ENCODE assay signal across 11 mouse cellular contexts in genomic region chr12:103100088-103100487, GRCm38 (mm10).
DNase-seq lines count a peak whose midpoint lies in the region; ATAC-seq and TF ChIP-seq lines count a peak whose summit lies in the region.
"Had no signal": no experiment of that assay in that cellular context is flagged by ENCODE, and none has a peak within 500 bp of the region (broad histone marks: within the 10 kb centered on the region; RNA-seq: fewer than 3 reads in every experiment).

No protein-coding gene starts in this region.

- no peak overlapping the region for H3K27ac ChIP-seq in gastrocnemius, adult 2 months
- H3K27ac ChIP-seq in liver, adult 2 months (replicated peaks; ENCODE audit: insufficient read depth, low read depth, low read length): no peak overlapping the region
- no peak overlapping the region for H3K27ac ChIP-seq in liver, embryonic 11.5 days (ENCODE audit: low read depth, low read length)
- no peak overlapping the region for H3K27ac ChIP-seq in CH12.LX (ENCODE audit: insufficient read depth, low read depth)
- H3K27ac ChIP-seq: embryonic facial prominence, embryonic 13.5 days; limb, embryonic 13.5 days; stomach, embryonic 15.5 days had no signal

- dilution Hi-C loops in CH12.LX (cut with MboI; ENCODE audit: extremely low pct_ligation_motif_present, extremely low pct_unique_long_range_greater_than_20kb, low sequenced_read_pairs): no loop called here

- no peaks in the 10 kb centered on the region; the same call in 1 of the 2 replicates for H3K4me1 ChIP-seq in liver, adult 2 months (ENCODE audit: control insufficient read depth, insufficient read depth, low read length)
- H3K4me1 ChIP-seq in liver, embryonic 11.5 days (replicated peaks; ENCODE audit: control insufficient read depth, insufficient read depth, low read length): no peaks in the 10 kb centered on the region
- peaks cover 8 to 23% of the 10 kb centered on the region in 2 experiments for H3K4me1 ChIP-seq in CH12.LX (ENCODE audit: control insufficient read depth in 1 of 2, insufficient read depth in 2 of 2)
- H3K4me1 ChIP-seq: limb, embryonic 13.5 days; stomach, embryonic 15.5 days had no signal

- no peak overlapping the region for H3K4me3 ChIP-seq in gastrocnemius, adult 2 months
- H3K4me3 ChIP-seq in liver, adult 2 months (ENCODE audit: insufficient read depth, low read depth, low read length): no peak overlapping the region
- no peak overlapping the region for H3K4me3 ChIP-seq in liver, embryonic 11.5 days (ENCODE audit: low read depth, low read length)
- H3K4me3 ChIP-seq in CH12.LX (replicated peaks in 1 of 3; ENCODE audit: low read depth in 2 of 3, low read length in 2 of 3, poor library complexity in 1 of 3): no peak overlapping the region
- H3K4me3 ChIP-seq: embryonic facial prominence, embryonic 13.5 days; limb, embryonic 13.5 days; stomach, embryonic 15.5 days had no signal

- 65% methylated on average over 5 of the region's 5 CpGs for WGBS in liver, adult 2 months
- WGBS in liver, embryonic 11.5 days: 59% methylated on average over 5 of the region's 5 CpGs

- no peak for TF ChIP-seq EP300 in CH12.LX (IDR thresholded peaks at IDR 0.05; ENCODE audit: low read length)

- H3K4me2 ChIP-seq in liver, embryonic 11.5 days: no peak overlapping the region
- no peak overlapping the region for H3K4me2 ChIP-seq in CH12.LX (ENCODE audit: insufficient read depth, low read depth, poor library complexity, severe bottlenecking)
- H3K4me2 ChIP-seq: embryonic facial prominence, embryonic 13.5 days; limb, embryonic 13.5 days; stomach, embryonic 15.5 days had no signal

- peak; percentile 27; the same call in 1 of the 2 replicates for TF ChIP-seq CTCF in gastrocnemius, adult 2 months (IDR thresholded peaks at IDR 0.05)
- TF ChIP-seq CTCF in liver, adult 2 months (IDR thresholded peaks at IDR 0.05; ENCODE audit: low read depth, low read length): 0 out of 2 replicates have a peak, but pooled peaks have one; percentile 25
- peak; percentile 23 to 50; a peak in 2 of 4 replicates for TF ChIP-seq CTCF in CH12.LX (conservative IDR thresholded peaks at IDR 0.05 in 1 of 2, IDR thresholded peaks at IDR 0.05 in 1 of 2; ENCODE audit: low read depth in 2 of 2, low read length in 2 of 2)
- TF ChIP-seq CTCF in brain, embryonic 14.5 days (IDR thresholded peaks at IDR 0.05; ENCODE audit: borderline replicate concordance, extremely low read depth, insufficient read depth, insufficient read length): peak; percentile 37; the same call in 1 of the 2 replicates

- H3K9me3 ChIP-seq in liver, embryonic 11.5 days (ENCODE audit: control insufficient read depth, low read length): no peaks in the 10 kb centered on the region
- H3K9me3 ChIP-seq in CH12.LX (replicated peaks; ENCODE audit: low read length): no peaks in the 10 kb centered on the region
- H3K9me3 ChIP-seq: embryonic facial prominence, embryonic 13.5 days; limb, embryonic 13.5 days; stomach, embryonic 15.5 days had no signal

- in situ Hi-C loops in CH12.LX (cut with MboI; ENCODE audit: low pct_ligation_motif_present, low pct_unique_long_range_greater_than_20kb, low sequenced_read_pairs): no loop called here

- intact Hi-C loops in gastrocnemius, adult 2 months (cut with DNase I): no loop called here
- intact Hi-C loops in gastrocnemius, postnatal 36 days (cut with DNase I): no loop called here

- TF ChIP-seq RAD21 in CH12.LX (IDR thresholded peaks at IDR 0.05; ENCODE audit: low read depth, low read length): peak; percentile 8

- no peaks in the 10 kb centered on the region for H3K36me3 ChIP-seq in liver, adult 2 months (ENCODE audit: control insufficient read depth, insufficient read depth, low read length)
- H3K36me3 ChIP-seq in liver, embryonic 11.5 days (ENCODE audit: control insufficient read depth, insufficient read depth, low read length): no peaks in the 10 kb centered on the region
- H3K36me3 ChIP-seq in CH12.LX (replicated peaks in 1 of 2; ENCODE audit: control insufficient read depth in 1 of 2, insufficient read depth in 1 of 2, low read length in 1 of 2): no peaks in the 10 kb centered on the region
- H3K36me3 ChIP-seq: embryonic facial prominence, embryonic 13.5 days; limb, embryonic 13.5 days; stomach, embryonic 15.5 days had no signal

- no peak for DNase-seq in gastrocnemius, adult 2 months
- DNase-seq in gastrocnemius, postnatal 36 days: no peak
- no peak for DNase-seq in liver, adult 2 months (ENCODE audit: extremely low read depth, low read depth, low spot score)
- no peak for DNase-seq in liver, embryonic 11.5 days (ENCODE audit: low spot score)
- DNase-seq in CH12.LX (ENCODE audit: extremely low read depth): no peak
- no peak for DNase-seq in brain, embryonic 14.5 days (ENCODE audit: low read depth)
- no peak for DNase-seq in urinary bladder, postnatal 14 days (ENCODE audit: low spot score)
- DNase-seq in spleen, postnatal 10 days (ENCODE audit: low spot score in 2 of 2): no peak

- H3K27me3 ChIP-seq in liver, adult 2 months (ENCODE audit: control insufficient read depth, insufficient read depth, low read length): no peaks in the 10 kb centered on the region
- H3K27me3 ChIP-seq in liver, embryonic 11.5 days (replicated peaks; ENCODE audit: control insufficient read depth, insufficient read depth, low read length): no peaks in the 10 kb centered on the region
- H3K27me3 ChIP-seq in CH12.LX (replicated peaks): no peaks in the 10 kb centered on the region
- H3K27me3 ChIP-seq: embryonic facial prominence, embryonic 13.5 days; stomach, embryonic 15.5 days had no signal

- H3K79me2 ChIP-seq in liver, adult 2 months (ENCODE audit: control insufficient read depth, insufficient read depth, low read length): no peaks in the 10 kb centered on the region
- H3K79me2 ChIP-seq in CH12.LX (replicated peaks; ENCODE audit: control insufficient read depth, extremely low read depth, insufficient read depth, poor library complexity, severe bottlenecking): no peaks in the 10 kb centered on the region

- H3K9ac ChIP-seq in liver, adult 2 months (ENCODE audit: low read depth, low read length): no peak overlapping the region
- H3K9ac ChIP-seq in liver, embryonic 11.5 days (ENCODE audit: low read depth, low read length): no peak overlapping the region
- no peak overlapping the region for H3K9ac ChIP-seq in CH12.LX (ENCODE audit: insufficient read depth, low read depth)
- H3K9ac ChIP-seq: embryonic facial prominence, embryonic 13.5 days; limb, embryonic 13.5 days; stomach, embryonic 15.5 days had no signal

- no peak for TF ChIP-seq POLR2A in liver, adult 2 months (IDR thresholded peaks at IDR 0.05; ENCODE audit: extremely low read depth, insufficient read depth, low read length)
- no peak for TF ChIP-seq POLR2A in CH12.LX (IDR thresholded peaks at IDR 0.05; ENCODE audit: low read depth, low read length)
- TF ChIP-seq POLR2A in brain, embryonic 14.5 days (IDR thresholded peaks at IDR 0.05; ENCODE audit: borderline replicate concordance, extremely low read depth, insufficient read depth, insufficient read length, poor library complexity, severe bottlenecking): no peak

- no peak for ATAC-seq in liver, embryonic 11.5 days (replicated peaks; ENCODE audit: low FRiP score)

TF ChIP-seq in CH12.LX, 34 proteins besides CTCF, POLR2A, EP300 and RAD21:
- TF ChIP-seq NRF1 (IDR thresholded peaks at IDR 0.05; ENCODE audit: low read depth, low read length) (no peak), SIN3A (IDR thresholded peaks at IDR 0.05; ENCODE audit: low read length) (no peak), MAX (IDR thresholded peaks at IDR 0.05; ENCODE audit: low read length) (no peak), KAT2A (IDR thresholded peaks at IDR 0.05; ENCODE audit: insufficient replicate concordance, low read length) (no peak), TBP (conservative IDR thresholded peaks at IDR 0.05; ENCODE audit: low read depth, low read length) (no peak), MAZ (IDR thresholded peaks at IDR 0.05; ENCODE audit: low read depth, low read length) (no peak), BHLHE40 (IDR thresholded peaks at IDR 0.05; ENCODE audit: low read depth, low read length) (no peak), CHD2 (IDR thresholded peaks at IDR 0.05; ENCODE audit: low read length) (no peak), NELFE (IDR thresholded peaks at IDR 0.05; ENCODE audit: low read depth, low read length) (no peak), JUND (conservative IDR thresholded peaks at IDR 0.05; ENCODE audit: low read depth, low read length) (no peak), ETS1 (conservative IDR thresholded peaks at IDR 0.05; ENCODE audit: low read depth, low read length) (no peak), POLR2AphosphoS2 (IDR thresholded peaks at IDR 0.05; ENCODE audit: low read depth, low read length) (no peak), ZKSCAN1 (IDR thresholded peaks at IDR 0.05; ENCODE audit: borderline replicate concordance, low read depth, low read length) (no peak), IRF4 (IDR thresholded peaks at IDR 0.05; ENCODE audit: low read depth, low read length) (no peak), GABPA (IDR thresholded peaks at IDR 0.05; ENCODE audit: insufficient replicate concordance, low read depth, low read length) (no peak)
